Mouse (Mus musculus) cerebral cortex, adult 2 months (tissue): ENCODE data around the gene Gif.

Experiments
- WGBS: fragments of 180-500 bp; shearing (Covaris S2); methylation state at CpG from one replicate; pipeline ENCODE4 v1.1.7; 2018; 5-methylcytosine and 5-hydroxymethylcytosine counted together

Gene Gif

GRCm38 (mm10) chr19:11747298-11747697 is at the start of gene Gif:
TSS of gene Gif (plus strand) at chr19:11747554.
- WGBS = 83% methylated on average over 2 of the region's 2 CpGs

DNA sequence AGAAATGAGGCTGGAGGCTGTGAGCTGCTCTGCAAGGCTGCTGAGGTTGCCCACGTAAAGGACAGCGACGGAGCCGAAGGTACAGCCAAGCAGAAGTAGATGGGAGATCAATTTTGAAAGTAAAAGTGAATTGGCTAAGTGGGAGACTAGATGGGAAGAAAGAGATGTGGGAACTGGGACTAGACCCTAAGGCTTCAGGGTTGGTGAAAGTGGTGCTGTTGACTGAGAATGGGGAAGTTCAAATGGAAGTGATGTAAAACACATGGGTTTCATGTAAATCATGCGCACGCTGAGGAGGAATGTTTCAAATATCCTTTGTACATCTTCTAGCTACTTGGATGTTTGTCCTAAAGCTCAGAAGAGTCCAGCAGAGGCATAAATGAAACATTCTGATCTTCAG is 49.0 kb upstream of the Gif start:
- WGBS = 92% methylated on average over 6 of the region's 6 CpGs

DNA sequence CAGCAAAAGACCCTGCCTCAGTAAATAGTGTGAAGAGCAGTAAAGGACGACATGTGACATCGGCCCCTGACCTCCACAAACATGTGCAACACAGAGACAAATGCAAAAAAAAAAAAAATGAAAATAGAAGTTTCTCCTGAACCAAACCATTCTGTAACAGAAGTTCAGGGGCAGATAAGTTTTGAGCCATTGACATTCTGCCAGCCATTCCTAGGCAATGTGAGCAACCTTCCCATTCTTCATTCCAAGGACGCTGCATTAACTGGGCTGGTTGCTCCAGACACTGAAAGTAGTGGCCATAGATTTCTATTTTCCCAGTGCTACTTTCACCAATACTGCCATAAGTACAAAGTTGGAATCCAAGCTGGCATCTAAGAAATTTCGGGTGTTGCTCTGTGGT is 34.9 kb upstream of the Gif start:
- 89% methylated on average over 4 of the region's 4 CpGs for WGBS

GRCm38 (mm10) chr19:11720071-11720470 is 27.3 kb upstream of the Gif start:
- WGBS = 75% methylated on average over 3 of the region's 3 CpGs

DNA sequence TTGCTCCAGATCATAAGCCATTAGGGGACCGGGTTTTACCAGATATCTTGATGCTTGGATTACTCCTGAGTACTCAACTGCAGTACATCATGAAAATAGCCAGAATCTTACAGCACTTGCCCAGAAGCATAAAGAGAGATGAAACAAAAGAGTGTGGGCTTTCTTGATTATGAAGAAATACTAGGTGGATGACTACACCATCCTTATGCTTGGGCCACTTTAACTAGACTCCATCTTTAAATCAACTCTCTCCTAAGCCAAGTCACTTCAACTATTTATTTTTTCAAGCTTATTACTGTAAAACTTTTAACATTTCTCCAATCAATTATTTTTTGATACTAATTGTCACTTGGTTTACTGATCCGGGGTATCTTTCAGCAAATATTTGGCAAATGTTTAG is 23.5 kb upstream of the Gif start:
- 90% methylated on average over 2 of the region's 2 CpGs for WGBS

DNA sequence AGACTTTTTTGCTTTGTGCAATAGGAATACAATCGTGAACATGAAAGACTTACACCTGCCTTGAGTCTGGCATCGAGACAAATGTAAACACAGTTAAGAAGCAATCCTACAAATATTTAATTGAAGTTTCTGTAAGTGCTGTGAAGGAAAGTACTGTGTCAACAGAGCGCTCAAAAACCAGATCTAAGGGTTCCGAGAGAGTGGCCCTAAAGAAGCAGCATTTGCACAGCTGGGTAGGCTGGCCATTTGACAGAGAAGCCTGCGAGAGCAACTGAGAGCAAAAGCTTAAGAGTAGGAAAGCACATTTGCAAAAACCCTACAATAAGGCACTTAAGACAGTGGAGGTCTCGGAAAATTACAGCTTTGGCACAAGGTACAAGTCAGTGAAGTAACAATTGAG is 23.1 kb upstream of the Gif start:
- WGBS = 77% methylated on average over 6 of the region's 6 CpGs

DNA sequence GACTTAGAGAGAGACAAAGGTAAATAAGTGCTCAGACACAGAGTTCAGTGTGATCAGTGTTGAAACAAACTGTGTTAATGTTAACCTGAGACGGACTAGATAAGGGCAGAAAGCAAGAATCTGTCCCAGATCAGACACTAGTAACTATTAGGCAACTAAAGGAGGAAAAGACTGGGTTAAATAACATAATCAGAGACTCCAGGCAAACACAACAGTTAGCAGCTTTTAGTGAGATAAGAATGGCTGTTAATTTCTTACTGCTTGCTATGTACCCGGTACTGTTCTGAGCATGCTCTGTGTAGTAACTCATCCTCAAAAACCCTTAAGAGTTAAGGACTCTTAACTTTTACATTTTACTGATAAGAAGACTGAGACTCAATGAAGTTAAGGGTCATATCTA is 21.4 kb upstream of the Gif start:
- 82% methylated on average over 2 of the region's 2 CpGs for WGBS

- 94% methylated on average over 5 of the region's 5 CpGs for WGBS
Observed at GRCm38 (mm10) chr19:11727304-11727703, 20.1 kb upstream of the Gif start.

DNA sequence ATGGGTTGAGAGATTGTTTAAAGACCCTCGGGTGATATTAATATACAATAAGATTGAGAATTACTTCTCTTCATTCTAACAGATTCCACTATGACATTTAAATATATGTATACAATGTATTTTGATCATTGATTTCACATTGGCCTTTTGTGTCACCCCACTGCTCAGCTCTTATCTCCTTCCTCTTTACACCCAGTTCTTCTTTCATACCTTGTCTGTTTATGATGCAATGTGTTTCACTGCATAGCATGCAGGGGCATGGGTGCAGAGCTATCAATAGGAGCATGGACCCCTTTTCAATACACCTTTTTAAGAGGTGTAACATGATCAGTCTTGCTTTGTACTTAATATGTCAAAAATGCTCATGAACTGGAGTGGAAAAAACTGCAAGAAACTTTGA is 17.1 kb upstream of the Gif start:
- 82% methylated on average over 1 of the region's 1 CpGs for WGBS

GRCm38 (mm10) chr19:11736455-11736854 is 10.9 kb upstream of the Gif start:
- 69% methylated on average over 1 of the region's 1 CpGs for WGBS

GRCm38 (mm10) chr19:11765059-11765458 is 17.7 kb downstream of the Gif start:
- 84% methylated on average over 3 of the region's 3 CpGs for WGBS

- WGBS = 63% methylated on average over 4 of the region's 4 CpGs
Observed at GRCm38 (mm10) chr19:11766413-11766812, 19.1 kb downstream of the Gif start.

DNA sequence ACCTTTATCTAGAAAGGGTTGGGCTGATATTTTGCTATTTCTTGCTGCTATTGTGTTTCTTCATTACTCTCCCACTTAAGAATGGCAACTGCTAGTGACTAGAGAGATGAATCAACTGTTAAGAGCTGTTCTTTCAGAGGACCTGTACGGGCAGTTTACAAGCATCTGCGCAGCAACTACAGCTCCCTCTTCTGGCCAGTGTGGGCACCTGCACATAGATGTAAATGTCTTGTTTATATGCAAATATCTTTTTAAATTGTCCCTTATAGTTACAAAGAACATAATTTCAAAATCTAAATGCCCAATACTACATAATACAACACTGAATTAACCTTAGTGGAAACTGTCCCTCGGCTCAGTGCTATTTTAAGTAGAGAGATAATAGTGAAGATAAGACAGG is 20.8 kb downstream of the Gif start:
- WGBS = 10% methylated on average over 3 of the region's 3 CpGs

DNA sequence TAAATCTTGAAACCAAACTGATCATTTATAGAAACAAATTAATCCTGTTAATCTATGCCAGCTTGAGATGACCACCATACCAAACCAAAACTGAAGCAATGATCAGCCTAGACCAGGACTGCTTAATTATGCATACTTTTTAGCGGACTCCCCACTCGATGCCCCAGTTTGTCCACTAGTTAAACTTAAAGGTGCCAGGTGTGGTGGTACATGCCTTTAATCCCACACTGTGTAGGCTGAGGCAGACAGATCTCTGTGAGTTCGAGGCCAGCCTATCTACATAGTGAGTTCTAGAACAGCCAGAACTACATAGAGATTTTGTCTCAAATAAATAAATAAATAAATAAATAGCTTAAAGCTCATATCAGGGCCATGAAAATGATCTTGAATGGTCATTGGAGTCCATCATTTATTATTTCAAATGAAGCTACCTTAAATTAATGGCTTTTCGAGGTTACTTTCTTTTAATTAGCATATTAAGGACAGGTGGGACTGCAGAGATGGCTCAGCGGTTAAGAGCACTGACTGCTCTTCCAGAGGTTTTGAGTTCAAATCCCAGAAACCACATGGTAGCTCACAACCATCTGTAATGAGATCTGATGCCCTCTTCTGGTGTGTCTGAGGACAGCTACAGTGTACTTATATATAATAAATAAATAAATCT is 22.0 kb downstream of the Gif start:
- WGBS = 89% methylated on average over 5 of the region's 5 CpGs

DNA sequence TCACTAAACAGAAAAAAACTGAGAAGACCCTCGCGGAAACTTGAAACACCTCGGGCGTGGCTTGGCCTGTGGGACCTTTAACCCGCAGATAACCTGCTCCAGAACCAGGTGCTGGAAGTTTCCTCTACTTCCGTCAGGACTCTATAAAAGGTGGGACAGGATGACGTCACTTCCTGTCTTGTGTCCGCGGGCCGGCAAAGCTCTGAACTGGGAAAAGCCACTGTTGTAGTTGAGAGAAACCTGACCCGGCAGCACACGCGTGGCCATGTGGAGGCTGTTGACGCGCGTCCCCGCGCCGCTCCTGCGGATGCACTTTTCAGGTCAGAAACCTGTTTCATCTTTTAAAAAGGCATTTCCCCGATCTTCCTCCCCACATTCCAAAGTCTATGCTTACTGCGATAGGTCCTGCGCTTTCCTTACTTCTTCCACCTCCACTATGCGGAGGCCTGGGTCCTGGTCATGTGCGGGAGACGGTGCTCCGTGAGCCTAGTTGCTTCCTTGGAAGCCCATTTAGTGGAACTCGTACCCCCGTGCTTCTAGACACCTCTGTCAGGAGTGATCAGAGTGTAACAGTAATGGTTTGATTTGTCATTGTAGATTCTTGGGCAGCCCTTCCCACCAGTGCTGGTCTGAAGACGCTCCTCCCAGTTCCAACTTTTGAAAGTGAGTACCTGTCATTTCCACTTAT is 23.0 kb downstream of the Gif start, which contains the start of gene Mrpl16:
Gene Mrpl16 (plus strand): TSS at position 187 of the 688 bp plus-strand sequence.
- under 1% methylated on average over 30 of the region's 30 CpGs for WGBS

DNA sequence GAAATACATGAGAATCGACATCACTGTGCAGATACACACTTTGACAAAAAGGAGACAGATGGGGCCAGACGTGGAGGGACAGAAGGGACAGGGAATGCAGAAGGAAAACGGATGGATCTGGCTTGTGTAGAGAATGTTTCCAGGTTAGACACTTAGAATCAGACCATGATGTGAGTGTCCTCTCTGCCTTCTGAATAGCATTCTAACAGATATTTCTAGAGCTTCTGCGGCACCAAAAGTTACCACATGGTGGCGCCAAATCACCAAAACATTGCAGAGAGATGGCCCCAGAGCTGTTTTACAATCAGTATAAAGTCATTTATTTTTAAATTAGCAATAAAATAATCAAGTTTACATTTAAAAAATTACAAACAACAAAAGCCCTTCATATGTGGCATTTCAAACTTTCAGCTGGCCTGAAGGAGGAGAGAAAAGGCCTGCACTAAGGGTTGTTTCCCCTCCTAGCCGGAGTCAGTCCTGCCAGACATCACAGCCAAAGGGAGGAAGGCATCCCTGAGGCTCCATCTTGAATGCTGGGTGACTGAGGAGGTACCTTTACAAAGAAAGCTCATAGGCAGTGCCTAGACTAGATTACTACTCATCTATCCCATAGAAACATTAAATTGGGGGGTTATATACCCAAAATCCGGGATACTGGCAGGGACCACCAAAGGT is 30.0 kb downstream of the Gif start:
- 49% methylated on average over 7 of the region's 7 CpGs for WGBS

- 94% methylated on average over 14 of the region's 14 CpGs for WGBS
Observed at GRCm38 (mm10) chr19:11785409-11786154, 38.2 kb downstream of the Gif start.

- 91% methylated on average over 6 of the region's 6 CpGs for WGBS
Observed at GRCm38 (mm10) chr19:11787826-11788225, 40.5 kb downstream of the Gif start.

- WGBS = 90% methylated on average over 6 of the region's 6 CpGs
Observed at GRCm38 (mm10) chr19:11788876-11789275, 41.5 kb downstream of the Gif start.

DNA sequence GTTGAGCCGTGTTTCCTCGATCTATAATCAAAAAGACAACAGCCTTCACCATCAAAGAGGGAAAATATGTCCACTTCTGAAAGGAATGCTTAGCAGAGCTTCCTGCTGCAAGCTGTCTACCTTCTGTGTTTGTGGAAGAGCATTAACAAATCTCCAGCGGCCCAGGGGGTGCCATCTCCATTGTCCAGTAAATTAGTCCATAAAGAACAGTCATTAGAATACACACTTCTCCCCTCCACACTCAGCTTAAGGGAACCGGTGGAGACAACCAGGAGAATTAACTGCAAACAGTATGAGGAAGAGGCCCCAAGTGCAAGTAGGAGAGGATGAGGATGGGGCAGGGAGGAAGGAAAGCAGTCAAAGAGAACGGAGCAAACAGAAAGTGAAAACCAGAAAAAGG is 44.5 kb downstream of the Gif start:
- 68% methylated on average over 5 of the region's 5 CpGs for WGBS

DNA sequence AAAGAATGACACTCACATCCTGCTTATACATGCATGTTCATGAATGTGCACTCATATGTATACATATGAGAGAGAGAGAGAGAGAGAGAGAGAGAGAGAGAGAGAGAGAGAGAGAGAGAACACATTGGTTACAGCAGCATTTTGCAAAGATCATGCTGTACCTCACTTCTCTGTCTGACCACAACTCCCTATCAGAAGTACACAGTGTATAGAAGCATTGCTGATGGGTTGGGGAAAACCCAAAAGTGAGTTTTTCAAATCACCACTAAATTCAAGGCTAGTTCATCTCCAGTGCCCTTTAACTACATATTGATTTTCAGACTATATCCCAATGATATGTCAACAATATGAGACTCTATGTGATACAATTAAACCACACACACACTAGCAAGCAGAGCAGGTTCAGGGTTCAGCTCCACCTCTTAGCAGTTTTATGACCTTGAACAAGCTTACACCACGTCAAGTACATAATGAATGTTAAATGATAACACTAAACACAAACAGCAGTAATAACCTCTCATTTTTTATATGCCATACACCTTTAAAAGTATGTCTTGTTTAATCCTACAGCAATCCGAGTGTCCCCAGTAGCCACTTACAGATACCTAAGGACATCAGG is 46.5 kb downstream of the Gif start:
- WGBS = 91% methylated on average over 2 of the region's 2 CpGs

DNA sequence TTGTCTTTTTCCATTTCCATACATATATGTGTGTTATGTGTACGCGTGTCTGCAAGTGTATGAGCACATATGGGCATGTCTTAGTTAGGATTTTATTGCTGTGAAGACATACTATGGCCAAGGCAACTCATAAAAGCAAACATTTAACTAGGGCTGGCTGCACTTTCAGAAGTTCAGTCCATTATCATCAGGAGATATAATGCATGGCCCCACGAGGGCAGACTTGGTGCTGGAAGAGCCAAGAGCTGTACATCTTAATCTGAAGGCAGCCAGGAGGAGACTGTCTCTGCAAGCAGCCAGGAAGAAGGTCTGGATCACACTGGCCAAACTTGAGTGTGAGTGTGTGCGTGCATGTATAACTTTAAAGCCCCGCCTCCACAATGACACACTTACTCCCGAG is 47.1 kb downstream of the Gif start:
- WGBS = 80% methylated on average over 6 of the region's 6 CpGs
